Mouse (Mus musculus) forebrain, postnatal 0 days (tissue): ENCODE measurements around the gene Prom2. TPM values are rescaled to one million over a fixed set of nuclear protein-coding genes. Genes with fewer than 3 reads are reported as not detected.

Experiments
- ATAC-seq: fragments of 200-750 bp; cut with Nextera tagmentation; 2 replicates; pipeline ENCODE4 v1.8.0; 2017; ENCODE audit warnings: mild to moderate bottlenecking, moderate library complexity
- DNase-seq: peaks from one replicate; pipeline ENCODE4 v3.0.0-alpha.2; 2015
- H3K27ac ChIP-seq: fragments of 300-500 bp; sonication (generic); 2 replicates; pipeline ENCODE4 v1.5.1; 2014; ENCODE audit warnings: low read depth, mild to moderate bottlenecking, antibody characterized with exemption, low read length, moderate library complexity, mixed read lengths
- H3K27me3 ChIP-seq: fragments of 300-500 bp; sonication (generic); 2 replicates; pipeline ENCODE4 v1.6.1; 2014; ENCODE audit warnings: mild to moderate bottlenecking, low read length, mixed read lengths; ENCODE audit not compliant: insufficient read depth
- H3K36me3 ChIP-seq: fragments of 300-500 bp; sonication (generic); 2 replicates; pipeline ENCODE4 v1.6.1; 2014; ENCODE audit warnings: mild to moderate bottlenecking, moderate library complexity; ENCODE audit not compliant: insufficient read depth
- H3K4me1 ChIP-seq: fragments of 300-500 bp; sonication (generic); 2 replicates; pipeline ENCODE4 v1.6.1; 2014; ENCODE audit warnings: antibody characterized with exemption; ENCODE audit not compliant: insufficient read depth
- H3K4me2 ChIP-seq: fragments of 300-500 bp; sonication (generic); 2 replicates; pipeline ENCODE4 v1.6.1; 2014; ENCODE audit warnings: low read depth, mild to moderate bottlenecking, moderate library complexity
- H3K4me3 ChIP-seq: fragments of 300-500 bp; sonication (generic); 2 replicates; pipeline ENCODE4 v1.5.1; 2014; ENCODE audit warnings: low read depth, low read length, mixed read lengths
- H3K9ac ChIP-seq: fragments of 300-500 bp; sonication (generic); 2 replicates; pipeline ENCODE4 v1.6.1; 2014; ENCODE audit warnings: mild to moderate bottlenecking
- H3K9me3 ChIP-seq: fragments of 300-500 bp; sonication (generic); 2 replicates; pipeline ENCODE4 v1.6.1; 2016; ENCODE audit warnings: low read length
- CTCF ChIP-seq: sonication (generic); IDR thresholded peaks from 2 replicates; pipeline ENCODE4 v1.5.1; 2016; ENCODE audit warnings: antibody characterized with exemption, control low read depth, low read depth
- WGBS: fragments of 180-500 bp; shearing (Covaris S2); extraction: QIAGEN DNeasy Blood & Tissue Kit; methylation state at CpG from one replicate; pipeline ENCODE4 v1.1.7; 2014; 5-methylcytosine and 5-hydroxymethylcytosine counted together
- polyA plus RNA-seq: library from polyadenylated mRNA; unstranded; fragments of >200 nt; fragmentation: Nextera tagmentation; extraction: Ambion mirVana; gene quantifications from 2 replicates; pipeline ENCODE4 v1.2.1, GENCODE M21; 2015
- total RNA-seq: library from RNA; depleted of rRNA; stranded (reverse); fragments of >200 nt; gene quantifications from 2 replicates; pipeline ENCODE4 v1.2.3, GENCODE M21; 2014; rRNA removed

Gene Prom2
- total and polyA plus RNA-seq, 2 experiments from 2014 or later = not detected

GRCm38 (mm10) chr2:127484476-127485170 is 56.6 kb downstream of the Prom2 start:
- Histone ChIP-seq H3K27me3 (peaks cover 40% of the 10 kb centered on the region), H3K4me2 (peak overlapping the region; percentile 38), H3K9me3 (no peaks in the 10 kb centered on the region), H3K4me3 (peak overlapping the region; percentile 12; the same call in 1 of the 2 replicates), H3K27ac (no peak overlapping the region), H3K9ac (no peak overlapping the region), H3K4me1 (peaks cover 9% of the 10 kb centered on the region; the same call in 1 of the 2 replicates), H3K36me3 (no peaks in the 10 kb centered on the region)
- no peak; the same call in 1 of the 2 replicates for TF ChIP-seq CTCF
- ATAC-seq (peak; percentile 68), DNase-seq (peak; percentile 79)
- 9% methylated on average over 19 of the region's 19 CpGs for WGBS

DNA sequence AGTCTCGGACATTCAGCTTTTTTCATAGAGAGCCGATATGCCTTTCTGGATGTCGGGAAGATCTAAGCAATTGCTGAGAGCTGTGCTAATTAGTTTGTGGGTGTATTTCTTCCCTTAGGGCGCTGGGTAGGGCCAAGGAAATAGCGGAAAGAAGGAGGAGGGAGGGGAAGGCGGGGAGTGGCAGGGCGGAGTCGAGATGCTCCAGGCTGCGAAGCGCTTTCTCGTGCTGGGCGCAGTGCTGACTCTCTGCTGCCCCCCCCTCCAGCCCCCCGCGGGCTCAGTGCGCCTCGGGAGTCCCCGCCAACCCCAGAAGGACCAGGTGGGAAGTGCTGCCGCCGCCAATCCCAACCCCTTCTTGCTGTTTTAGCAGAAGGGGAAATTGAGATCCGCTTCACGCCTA is 58.3 kb downstream of the Prom2 start:
- Histone ChIP-seq H3K27ac (no peak overlapping the region), H3K4me3 (peak overlapping the region; percentile 38), H3K27me3 (peaks cover 40% of the 10 kb centered on the region), H3K9me3 (no peaks in the 10 kb centered on the region), H3K4me2 (peak overlapping the region; percentile 74), H3K9ac (no peak overlapping the region), H3K4me1 (peaks cover 9% of the 10 kb centered on the region; the same call in 1 of the 2 replicates), H3K36me3 (no peaks in the 10 kb centered on the region)
- peak; percentile 35; the same call in 1 of the 2 replicates for ATAC-seq
- DNase-seq = no peak
- TF ChIP-seq CTCF = no peak
- 2% methylated on average over 20 of the region's 21 CpGs for WGBS

GRCm38 (mm10) chr2:127482533-127482911 is 58.7 kb downstream of the Prom2 start:
- DNase-seq (peak; percentile 39), ATAC-seq (peak; percentile 62)
- under 1% methylated on average over 20 of the region's 21 CpGs for WGBS
- Histone ChIP-seq H3K9ac (no peak overlapping the region), H3K27me3 (peaks cover 40% of the 10 kb centered on the region), H3K4me1 (peaks cover 9% of the 10 kb centered on the region; the same call in 1 of the 2 replicates), H3K4me3 (peak overlapping the region; percentile 38), H3K9me3 (no peaks in the 10 kb centered on the region), H3K4me2 (peak overlapping the region; percentile 74), H3K36me3 (no peaks in the 10 kb centered on the region), H3K27ac (no peak overlapping the region)
- no peak for TF ChIP-seq CTCF

GRCm38 (mm10) chr2:127481841-127482532 is 59.3 kb downstream of the Prom2 start:
- H3K4me2 ChIP-seq = peak overlapping the region; percentile 74
- no peak for DNase-seq
- peak overlapping the region; percentile 38 for H3K4me3 ChIP-seq
- 0 out of 2 replicates have a peak overlapping the region, but pooled peaks have one; percentile 1 for H3K9ac ChIP-seq
- no peak for TF ChIP-seq CTCF
- no peaks in the 10 kb centered on the region for H3K9me3 ChIP-seq
- peaks cover 9% of the 10 kb centered on the region; the same call in 1 of the 2 replicates for H3K4me1 ChIP-seq
- no peaks in the 10 kb centered on the region for H3K36me3 ChIP-seq
- H3K27ac ChIP-seq = no peak overlapping the region
- 3% methylated on average over 59 of the region's 59 CpGs for WGBS
- peaks cover 40% of the 10 kb centered on the region for H3K27me3 ChIP-seq
- peak; percentile 10; the same call in 1 of the 2 replicates for ATAC-seq

DNA sequence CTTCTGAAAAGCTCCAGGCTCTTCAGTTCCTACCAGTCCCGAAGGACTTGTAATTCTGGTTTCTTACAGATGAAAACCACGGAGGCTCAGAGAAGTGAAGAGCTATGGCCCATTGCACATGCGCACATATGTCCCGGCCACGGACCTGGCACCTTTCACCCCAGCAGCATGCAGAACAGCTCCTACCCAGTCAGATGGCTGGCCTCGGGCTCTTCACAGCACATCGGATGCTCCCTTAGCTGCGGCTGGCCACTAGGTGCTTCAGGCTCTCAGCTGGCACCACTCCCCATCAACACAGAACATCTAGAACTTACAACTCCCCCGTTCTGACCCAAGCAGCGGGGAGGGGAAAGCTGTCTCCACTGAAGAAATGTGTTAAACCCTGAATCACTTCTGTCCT is 61.5 kb downstream of the Prom2 start:
- Histone ChIP-seq H3K4me2 (no peak overlapping the region), H3K4me3 (no peak overlapping the region), H3K9ac (no peak overlapping the region), H3K27ac (no peak overlapping the region), H3K9me3 (no peaks in the 10 kb centered on the region), H3K27me3 (peaks cover 39% of the 10 kb centered on the region), H3K36me3 (no peaks in the 10 kb centered on the region), H3K4me1 (peaks cover 7% of the 10 kb centered on the region; the same call in 1 of the 2 replicates)
- no peak for TF ChIP-seq CTCF
- DNase-seq = no peak
- ATAC-seq = no peak
- WGBS = 73% methylated on average over 10 of the region's 10 CpGs

- Histone ChIP-seq H3K4me3 (no peak overlapping the region), H3K36me3 (no peaks in the 10 kb centered on the region), H3K4me2 (no peak overlapping the region), H3K9me3 (no peaks in the 10 kb centered on the region), H3K4me1 (0 out of 2 replicates have a peak, but pooled peaks cover 1% of the 10 kb centered on the region), H3K27me3 (peaks cover 34% of the 10 kb centered on the region), H3K9ac (no peak overlapping the region), H3K27ac (no peak overlapping the region)
- DNase-seq (no peak), ATAC-seq (no peak)
- WGBS = 80% methylated on average over 4 of the region's 4 CpGs
- TF ChIP-seq CTCF = no peak
These were observed 62.1 kb downstream of the Prom2 start for GRCm38 (mm10) chr2:127479210-127479609.

Other genes with a start within 250 kb of the Prom2 start
- gene Dusp2, start 205.3 kb downstream of the Prom2 start, total RNA-seq = 10.0 and 13.9 TPM in 2 replicates
- gene Dusp2, start 205.3 kb downstream of the Prom2 start, polyA plus RNA-seq = 19.1 and 20.2 TPM in 2 replicates
- not detected in 2 replicates for gene Astl, start 202.8 kb downstream of the Prom2 start, total RNA-seq
- not detected in 2 replicates for gene Astl, start 202.8 kb downstream of the Prom2 start, polyA plus RNA-seq
- gene Adra2b, start 178.3 kb downstream of the Prom2 start, total RNA-seq = 0.46 and 0.67 TPM in 2 replicates
- 0.38 and 0.80 TPM in 2 replicates for gene Adra2b, start 178.3 kb downstream of the Prom2 start, polyA plus RNA-seq
- gene Gpat2, start 116.3 kb downstream of the Prom2 start, total RNA-seq = 0.38 TPM in 1 of 2 replicates, not detected in the other
- gene Gpat2, start 116.3 kb downstream of the Prom2 start, polyA plus RNA-seq = 0.06 and 0.11 TPM in 2 replicates
- gene Fahd2a, start 96.9 kb downstream of the Prom2 start, total RNA-seq = 26.3 and 28.8 TPM in 2 replicates
- 27.1 and 27.4 TPM in 2 replicates for gene Fahd2a, start 96.9 kb downstream of the Prom2 start, polyA plus RNA-seq
- 27.8 and 31.2 TPM in 2 replicates for gene Kcnip3, start 19.4 kb downstream of the Prom2 start, total RNA-seq
- 15.8 and 20.1 TPM in 2 replicates for gene Kcnip3, start 19.4 kb downstream of the Prom2 start, polyA plus RNA-seq
- gene Zfp661, start 45.6 kb upstream of the Prom2 start, total RNA-seq = 7.4 and 8.2 TPM in 2 replicates
- 4.1 and 5.0 TPM in 2 replicates for gene Zfp661, start 45.6 kb upstream of the Prom2 start, polyA plus RNA-seq
- gene Mrps5, start 45.8 kb upstream of the Prom2 start, total RNA-seq = 65.9 and 85.2 TPM in 2 replicates
- 142 and 159 TPM in 2 replicates for gene Mrps5, start 45.8 kb upstream of the Prom2 start, polyA plus RNA-seq
- 2.5 and 2.7 TPM in 2 replicates for gene Mal, start 115.2 kb upstream of the Prom2 start, total RNA-seq
- 1.8 and 2.1 TPM in 2 replicates for gene Mal, start 115.2 kb upstream of the Prom2 start, polyA plus RNA-seq
- 0.46 and 1.3 TPM in 2 replicates for gene Mall, start 188.5 kb upstream of the Prom2 start, total RNA-seq
- gene Mall, start 188.5 kb upstream of the Prom2 start, polyA plus RNA-seq = 0.34 and 0.52 TPM in 2 replicates
- gene Nphp1, start 247.4 kb upstream of the Prom2 start, total RNA-seq = 12.7 and 14.7 TPM in 2 replicates
- gene Nphp1, start 247.4 kb upstream of the Prom2 start, polyA plus RNA-seq = 17.6 and 19.9 TPM in 2 replicates